ENCODE assay signal across 25 mouse cellular contexts in the genomic region with DNA sequence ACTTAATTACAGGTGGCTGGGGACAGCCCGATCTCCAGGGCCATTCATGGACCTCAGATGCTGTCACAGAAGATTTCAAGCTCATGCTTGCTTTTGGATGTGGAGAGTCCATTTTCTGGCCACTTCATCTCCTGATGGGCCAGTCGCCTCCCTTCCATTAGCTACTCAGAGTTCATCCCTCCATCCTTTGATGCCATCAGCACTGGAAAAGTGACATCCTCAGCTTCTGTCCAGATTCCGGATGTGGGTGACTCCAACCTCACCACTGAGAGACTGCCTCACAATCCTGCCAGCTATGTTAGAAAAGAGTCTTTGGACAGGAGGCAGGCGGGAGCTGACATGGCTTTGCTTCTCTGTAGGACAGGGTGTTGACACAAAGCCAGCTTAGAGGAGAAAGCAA. TPM values are rescaled to one million over a fixed set of nuclear protein-coding genes. Genes with fewer than 3 reads are reported as not detected.
DNase-seq lines count a peak whose midpoint lies in the region.
"Had no signal": no experiment of that assay in that cellular context is flagged by ENCODE, and none has a peak within 500 bp of the region (broad histone marks: within the 10 kb centered on the region; RNA-seq: fewer than 3 reads in every experiment).

No protein-coding gene starts in this region.

- H3K9me3 ChIP-seq in heart, embryonic 10.5 days, result no peaks in the 10 kb centered on the region
- H3K9me3 ChIP-seq: G1E had no signal

- intact Hi-C loops in heart, postnatal 14 days (cut with DNase I), result loop anchor here (5.0 kb wide), 1 partner anchor 111 kb away; no protein-coding TSS in a partner anchor

- WGBS in heart, embryonic 10.5 days, result 81% methylated on average over 4 of the region's 4 CpGs

- H3K4me1 ChIP-seq in heart, embryonic 10.5 days, result no peaks in the 10 kb centered on the region
- peaks cover 7% of the 10 kb centered on the region; the same call in 1 of the 2 replicates for H3K4me1 ChIP-seq in brown adipose tissue, adult 24 weeks (ENCODE audit: control insufficient read depth, insufficient read depth, insufficient read length, low read length)

- no peak overlapping the region for H3K27ac ChIP-seq in heart, embryonic 10.5 days
- peak overlapping the region; percentile 95 for H3K27ac ChIP-seq in brown adipose tissue, adult 24 weeks (replicated peaks; ENCODE audit: low read depth, low read length)

- DNase-seq in heart, adult 11 months, result peak; percentile 84
- DNase-seq in heart, postnatal 14 days, result no peak
- DNase-seq in heart, embryonic 10.5 days (ENCODE audit: low spot score), result peak; percentile 64
- no peak for DNase-seq in heart, postnatal 4 days
- no peak for DNase-seq in ovary, adult 18-20 months (ENCODE audit: low spot score)
- DNase-seq: adrenal gland, adult 2 months; adrenal gland, adult 8-10 months; adrenal gland, postnatal 14 days; adrenal gland, postnatal 25 days; adrenal gland, postnatal 36 days; B cell, adult 2 months; cerebellum, adult 11 months; cerebellum, adult 11-12 months; cerebellum, adult 18-20 months; cerebellum, adult 2 months had no signal

- H3K4me3 ChIP-seq in heart, embryonic 10.5 days, result no peak overlapping the region
- H3K4me3 ChIP-seq in brown adipose tissue, adult 24 weeks (ENCODE audit: insufficient read depth, low read depth, low read length), result no peak overlapping the region

- H3K36me3 ChIP-seq in heart, embryonic 10.5 days, result no peaks in the 10 kb centered on the region
- H3K36me3 ChIP-seq: G1E had no signal

- no peaks in the 10 kb centered on the region for H3K27me3 ChIP-seq in heart, embryonic 10.5 days (ENCODE audit: insufficient read depth, poor library complexity, severe bottlenecking)
- H3K27me3 ChIP-seq: CH12.LX had no signal

RNA-seq across cellular contexts. Expression of a gene that starts 11.0 kb away (rescaled TPM):
- total RNA-seq in heart, postnatal 14 days (2021), result 1 to 10 TPM in 1 of 2 experiments, under 1 TPM in 1; 0.15 to 1.2 TPM
- polyA plus RNA-seq in heart, embryonic 10.5 days (2016; fragmentation: Nextera tagmentation; extraction: Ambion mirVana), result 0.14 and 1.5 TPM in 2 replicates
- total RNA-seq in heart, postnatal 4 days (2021), result under 1 TPM in 1 of 2 experiments, not detected in 1; 0.38 TPM
- polyA plus RNA-seq in brown adipose tissue, adult 24 weeks (2012; ENCODE audit: insufficient read depth, insufficient read length, missing spikeins), result 13.8 and 36.9 TPM in 2 replicates
- total RNA-seq: CH12.LX, G1E, MEL had no signal
- polyA plus RNA-seq: C2C12; CD4-positive, CD25-positive, alpha-beta regulatory T cell, adult 4 months; cerebellum, adult 2 months; G1E; Patski had no signal

RNA-seq across cellular contexts. Expression of a gene that starts 31.0 kb away (rescaled TPM):
- total RNA-seq in heart, postnatal 14 days (2021), result 1 to 10 TPM; 2.5 to 3.5 TPM
- polyA plus RNA-seq in heart, embryonic 10.5 days (2016; fragmentation: Nextera tagmentation; extraction: Ambion mirVana), result 30.0 and 31.8 TPM in 2 replicates
- total RNA-seq in heart, postnatal 4 days (2021), result 10 to 100 TPM; 18.5 to 20.3 TPM
- polyA plus RNA-seq in brown adipose tissue, adult 24 weeks (2012; ENCODE audit: insufficient read depth, insufficient read length, missing spikeins), result not detected in 2 replicates

RNA-seq across cellular contexts. Expression of a gene that starts 39.2 kb away (rescaled TPM):
- total RNA-seq in heart, postnatal 14 days (2021), result 1 to 10 TPM; 2.4 to 2.6 TPM
- polyA plus RNA-seq in heart, embryonic 10.5 days (2016; fragmentation: Nextera tagmentation; extraction: Ambion mirVana), result 9.0 and 226 TPM in 2 replicates
- total RNA-seq in heart, postnatal 4 days (2021), result 1 to 10 TPM in 1 of 2 experiments, under 1 TPM in 1; 0.77 to 1.1 TPM
- 193 and 359 TPM in 2 replicates for polyA plus RNA-seq in brown adipose tissue, adult 24 weeks (2012; ENCODE audit: insufficient read depth, insufficient read length, missing spikeins)
- total RNA-seq: G1E, MEL had no signal
- polyA plus RNA-seq: activated CD4-positive, CD25-positive, alpha-beta regulatory T cell, adult 4 months; CD4-positive, CD25-positive, alpha-beta regulatory T cell, adult 4 months; G1E had no signal

RNA-seq across cellular contexts. Expression of a gene that starts 42.5 kb away (rescaled TPM):
- total RNA-seq in heart, postnatal 14 days (2021), result 10 to 100 TPM; 14.3 to 15.9 TPM
- polyA plus RNA-seq in heart, embryonic 10.5 days (2016; fragmentation: Nextera tagmentation; extraction: Ambion mirVana), result 4.0 and 4.6 TPM in 2 replicates
- 10 to 100 TPM; 15.5 to 16.4 TPM for total RNA-seq in heart, postnatal 4 days (2021)
- polyA plus RNA-seq in brown adipose tissue, adult 24 weeks (2012; ENCODE audit: insufficient read depth, insufficient read length, missing spikeins), result 4.4 and 5.5 TPM in 2 replicates
- polyA plus RNA-seq: G1E had no signal

RNA-seq across cellular contexts. Expression of a gene that starts 46.7 kb away (rescaled TPM):
- not detected for total RNA-seq in heart, postnatal 14 days (2021)
- polyA plus RNA-seq in heart, embryonic 10.5 days (2016; fragmentation: Nextera tagmentation; extraction: Ambion mirVana), result 0.30 TPM in 1 of 2 replicates, not detected in the other
- not detected for total RNA-seq in heart, postnatal 4 days (2021)
- not detected in 2 replicates for polyA plus RNA-seq in brown adipose tissue, adult 24 weeks (2012; ENCODE audit: insufficient read depth, insufficient read length, missing spikeins)
- total RNA-seq: adrenal gland, adult 18-20 months; adrenal gland, adult 2 months; adrenal gland, adult 8-10 months; adrenal gland, postnatal 25 days; adrenal gland, postnatal 36 days; CH12.LX; ES-E14; G1E; MEL had no signal
- polyA plus RNA-seq: activated CD4-positive, CD25-positive, alpha-beta regulatory T cell, adult 4 months; adrenal gland, adult 2 months; C2C12; CD4-positive, CD25-positive, alpha-beta regulatory T cell, adult 4 months; G1E; Patski had no signal

Comparison
In these comparisons a context has a peak if more than half of its experiments do, and no peak if none do; other contexts are left out.
1. DNase-seq: peak in heart, adult 11 months (single experiment) and heart, embryonic 10.5 days (single experiment); none in heart, postnatal 14 days (0 of 2), heart, postnatal 4 days (single experiment) and ovary, adult 18-20 months (single experiment).
2. RNA of a gene that starts 31.0 kb away (total RNA-seq): 18.5 to 20.3 TPM in heart, postnatal 4 days; 2.5 to 3.5 TPM in heart, postnatal 14 days; every median in the first group is over 4 times any median in the second.